Mouse (Mus musculus) limb, embryonic 13.5 days (tissue): ENCODE measurements at regions not wholly inside any gene's neighbourhood (a gene's known extent, or its start where the extent isn't known, plus 50 kb on each side); places are given as distances from the start of the nearest gene placed in this dataset.

Experiments
- ATAC-seq: fragments of 200-750 bp; cut with Nextera tagmentation; 2 replicates; pipeline ENCODE4 v1.8.0; 2017; ENCODE audit warnings: low read depth, moderate number of reproducible peaks, moderate TSS enrichment; ENCODE audit not compliant: low FRiP score
- H3K27ac ChIP-seq: fragments of 300-500 bp; sonication (generic); 2 replicates; pipeline ENCODE4 v1.5.1; 2015; ENCODE audit warnings: inconsistent platforms, mild to moderate bottlenecking, moderate library complexity
- H3K27me3 ChIP-seq: fragments of 300-500 bp; sonication (generic); 2 replicates; pipeline ENCODE4 v1.6.1; 2015; ENCODE audit warnings: mild to moderate bottlenecking, inconsistent platforms
- H3K36me3 ChIP-seq: fragments of 300-500 bp; sonication (generic); 2 replicates; pipeline ENCODE4 v1.6.1; 2015; ENCODE audit warnings: inconsistent platforms, mild to moderate bottlenecking, moderate library complexity
- H3K4me1 ChIP-seq: fragments of 300-500 bp; sonication (generic); 2 replicates; pipeline ENCODE4 v1.6.1; 2015; ENCODE audit warnings: inconsistent platforms
- H3K4me2 ChIP-seq: fragments of 300-500 bp; sonication (generic); replicated peaks from 2 replicates; pipeline ENCODE4 v1.6.1; 2015; ENCODE audit warnings: inconsistent platforms, mild to moderate bottlenecking, moderate library complexity
- H3K4me3 ChIP-seq: fragments of 300-500 bp; sonication (generic); 2 replicates; pipeline ENCODE4 v1.5.1; 2015; ENCODE audit warnings: moderate library complexity, mild to moderate bottlenecking, inconsistent platforms
- H3K9ac ChIP-seq: fragments of 300-500 bp; sonication (generic); 2 replicates; pipeline ENCODE4 v1.6.1; 2015; ENCODE audit warnings: mild to moderate bottlenecking, inconsistent platforms
- H3K9me3 ChIP-seq: fragments of 300-500 bp; sonication (generic); 2 replicates; pipeline ENCODE4 v1.6.1; 2016; ENCODE audit warnings: inconsistent platforms
- WGBS: fragments of 180-500 bp; shearing (Covaris S2); methylation state at CpG from one replicate; pipeline ENCODE4 v1.1.7; 2015; 5-methylcytosine and 5-hydroxymethylcytosine counted together

DNA sequence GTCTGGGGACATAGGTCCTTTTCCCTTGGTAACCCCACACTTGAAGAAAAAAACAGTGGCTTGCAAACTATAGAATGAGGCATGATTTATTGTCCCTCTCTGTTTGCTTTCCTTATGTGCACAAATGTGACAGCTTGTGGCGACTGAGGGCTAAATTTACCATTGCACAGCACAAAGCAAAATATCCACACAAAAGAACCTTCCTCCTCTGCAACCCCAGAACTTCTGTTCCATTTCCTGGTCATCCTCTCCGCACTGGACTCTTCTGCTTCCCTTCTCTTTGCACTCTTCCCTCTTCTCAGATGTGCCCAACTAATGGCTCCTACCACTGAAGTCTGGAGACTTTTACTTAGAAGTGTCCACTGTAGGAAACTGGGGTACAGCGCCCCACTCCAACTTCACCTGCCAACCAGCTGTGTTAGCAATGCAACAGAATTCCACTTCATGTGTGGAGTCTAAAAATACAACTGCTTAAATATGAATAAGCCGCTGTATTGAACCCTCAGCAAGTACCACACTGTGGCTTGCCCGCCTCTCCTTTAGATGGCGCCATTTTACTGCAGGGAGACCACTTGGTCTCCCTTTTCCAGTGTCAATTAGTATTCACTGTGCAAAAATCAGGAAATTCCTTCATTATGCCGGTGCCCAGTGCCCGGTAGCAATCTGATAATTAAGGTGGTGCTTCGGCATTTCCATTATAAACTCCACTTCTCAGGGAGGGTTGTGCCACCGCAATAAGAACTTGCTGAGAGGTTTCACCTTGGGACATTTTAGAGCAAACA lies 199.6 kb downstream of the Foxa2 start:
- ATAC-seq: no peak
- no peak overlapping the region for H3K4me2 ChIP-seq
- 29% methylated on average over 10 of the region's 10 CpGs for WGBS

GRCm38 (mm10) chr2:147845256-147845655 lies 201.5 kb downstream of the Foxa2 start:
- 58% methylated on average over 1 of the region's 1 CpGs for WGBS
- no peak for ATAC-seq

More for the DNA sequence above, 199.6 kb downstream of the Foxa2 start:
- Histone ChIP-seq H3K9ac (no peak overlapping the region), H3K9me3 (no peaks in the 10 kb centered on the region), H3K4me1 (no peaks in the 10 kb centered on the region), H3K27me3 (no peaks in the 10 kb centered on the region), H3K4me3 (no peak overlapping the region), H3K36me3 (no peaks in the 10 kb centered on the region), H3K27ac (no peak overlapping the region)

GRCm38 (mm10) chr2:147840936-147841335 lies 205.8 kb downstream of the Foxa2 start:
- H3K4me1 ChIP-seq: no peaks in the 10 kb centered on the region
- H3K9ac ChIP-seq: no peak overlapping the region
- WGBS: 90% methylated on average over 5 of the region's 5 CpGs
- no peak overlapping the region for H3K4me2 ChIP-seq
- H3K36me3 ChIP-seq: no peaks in the 10 kb centered on the region
- H3K4me3 ChIP-seq: no peak overlapping the region
- no peaks in the 10 kb centered on the region for H3K9me3 ChIP-seq
- H3K27me3 ChIP-seq: no peaks in the 10 kb centered on the region
- ATAC-seq: no peak
- H3K27ac ChIP-seq: no peak overlapping the region

More at GRCm38 (mm10) chr2:147845256-147845655, 201.5 kb downstream of the Foxa2 start:
- Histone ChIP-seq H3K4me2 (no peak overlapping the region), H3K9ac (no peak overlapping the region), H3K4me3 (no peak overlapping the region), H3K27ac (no peak overlapping the region), H3K27me3 (no peaks in the 10 kb centered on the region), H3K4me1 (no peaks in the 10 kb centered on the region), H3K36me3 (no peaks in the 10 kb centered on the region), H3K9me3 (no peaks in the 10 kb centered on the region)

- Histone ChIP-seq H3K27me3 (no peaks in the 10 kb centered on the region), H3K36me3 (no peaks in the 10 kb centered on the region), H3K27ac (no peak overlapping the region), H3K4me1 (no peaks in the 10 kb centered on the region), H3K4me3 (no peak overlapping the region), H3K4me2 (no peak overlapping the region), H3K9me3 (no peaks in the 10 kb centered on the region), H3K9ac (no peak overlapping the region)
- WGBS: 76% methylated on average over 4 of the region's 4 CpGs
- no peak for ATAC-seq
Observed at GRCm38 (mm10) chr2:147838613-147839012, 208.2 kb downstream of the Foxa2 start.

- WGBS: 26% methylated on average over 6 of the region's 6 CpGs
- no peak for ATAC-seq
- no peaks in the 10 kb centered on the region for H3K27me3 ChIP-seq
Observed at GRCm38 (mm10) chr2:147830551-147830950, 216.2 kb downstream of the Foxa2 start.

DNA sequence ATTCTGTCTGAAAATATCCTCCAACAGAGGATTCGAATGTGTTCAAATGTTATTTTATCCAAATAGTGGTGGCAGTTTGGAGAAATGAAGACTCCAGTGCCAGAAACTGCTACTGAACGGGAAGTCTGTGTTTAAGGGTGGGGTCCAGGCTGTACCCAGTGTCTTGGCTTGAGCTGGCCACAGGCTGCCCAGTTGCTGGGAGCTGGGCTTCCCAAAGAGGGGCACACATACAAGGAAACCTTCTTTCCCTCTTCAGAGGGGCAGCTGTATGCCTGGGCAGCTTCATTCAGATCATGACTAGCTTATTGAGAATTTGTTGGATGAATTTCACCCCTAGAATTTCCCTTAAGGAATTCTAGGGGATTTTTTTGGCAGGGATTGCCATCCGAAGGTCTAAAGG lies 229.8 kb downstream of the Foxa2 start:
- WGBS: 81% methylated on average over 3 of the region's 3 CpGs
- no peak overlapping the region for H3K4me3 ChIP-seq
- no peaks in the 10 kb centered on the region for H3K27me3 ChIP-seq
- H3K4me2 ChIP-seq: no peak overlapping the region
- H3K36me3 ChIP-seq: no peaks in the 10 kb centered on the region
- H3K4me1 ChIP-seq: no peaks in the 10 kb centered on the region
- no peak overlapping the region for H3K27ac ChIP-seq
- no peak for ATAC-seq
- H3K9ac ChIP-seq: no peak overlapping the region
- no peaks in the 10 kb centered on the region for H3K9me3 ChIP-seq

More at GRCm38 (mm10) chr2:147830551-147830950, 216.2 kb downstream of the Foxa2 start:
- Histone ChIP-seq H3K27ac (no peak overlapping the region), H3K4me1 (no peaks in the 10 kb centered on the region), H3K4me3 (no peak overlapping the region), H3K36me3 (no peaks in the 10 kb centered on the region), H3K4me2 (no peak overlapping the region), H3K9me3 (no peaks in the 10 kb centered on the region), H3K9ac (no peak overlapping the region)

DNA sequence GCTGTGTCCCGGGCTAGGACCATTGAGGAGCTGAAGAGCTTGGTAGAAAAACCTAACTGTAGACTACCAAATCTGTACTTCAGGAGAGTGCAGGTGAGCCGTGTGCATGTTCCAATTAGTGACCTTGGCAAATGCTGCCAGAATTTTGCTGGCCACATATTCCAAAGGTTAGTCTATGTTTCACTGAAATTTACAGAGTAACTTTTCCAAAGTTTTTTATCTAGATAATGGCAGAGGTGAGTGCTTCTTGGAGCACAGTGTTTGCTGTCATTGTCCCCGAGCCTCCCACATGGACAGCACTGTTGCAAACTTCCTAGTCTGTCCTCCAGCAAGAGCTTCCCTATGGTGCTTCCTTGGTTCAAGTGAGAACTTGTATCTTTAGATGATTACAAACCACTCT lies 232.5 kb downstream of the Foxa2 start:
- ATAC-seq: no peak
- no peaks in the 10 kb centered on the region for H3K9me3 ChIP-seq
- no peak overlapping the region for H3K27ac ChIP-seq
- no peaks in the 10 kb centered on the region for H3K27me3 ChIP-seq
- no peak overlapping the region for H3K4me2 ChIP-seq
- H3K4me3 ChIP-seq: no peak overlapping the region
- H3K9ac ChIP-seq: no peak overlapping the region
- H3K4me1 ChIP-seq: no peaks in the 10 kb centered on the region
- H3K36me3 ChIP-seq: no peaks in the 10 kb centered on the region
- 83% methylated on average over 3 of the region's 3 CpGs for WGBS

DNA sequence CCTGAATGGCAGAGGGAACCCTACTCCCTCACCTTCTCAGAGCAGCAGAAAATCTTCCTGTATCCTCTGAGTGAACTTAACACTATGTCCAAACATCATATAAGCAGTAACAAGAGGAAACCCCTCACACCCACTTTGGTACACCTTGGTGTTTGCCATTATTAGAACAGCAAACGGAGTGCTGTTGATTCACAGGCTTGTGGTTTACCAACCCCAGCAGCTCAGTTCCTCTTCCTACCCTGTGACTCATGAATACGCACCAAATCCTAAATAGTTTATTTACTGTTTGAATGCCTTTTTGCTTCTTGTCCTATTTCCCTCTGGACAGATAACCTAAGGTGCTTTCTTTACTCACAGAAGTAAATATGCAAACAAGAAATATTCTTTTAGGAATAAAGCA lies 233.3 kb downstream of the Foxa2 start:
- 83% methylated on average over 2 of the region's 2 CpGs for WGBS
- H3K36me3 ChIP-seq: no peaks in the 10 kb centered on the region
- H3K9ac ChIP-seq: no peak overlapping the region
- no peak overlapping the region for H3K4me2 ChIP-seq
- no peak overlapping the region for H3K27ac ChIP-seq
- no peak for ATAC-seq
- H3K27me3 ChIP-seq: peaks cover 7% of the 10 kb centered on the region; the same call in 1 of the 2 replicates
- H3K9me3 ChIP-seq: no peaks in the 10 kb centered on the region
- H3K4me1 ChIP-seq: no peaks in the 10 kb centered on the region
- H3K4me3 ChIP-seq: no peak overlapping the region

DNA sequence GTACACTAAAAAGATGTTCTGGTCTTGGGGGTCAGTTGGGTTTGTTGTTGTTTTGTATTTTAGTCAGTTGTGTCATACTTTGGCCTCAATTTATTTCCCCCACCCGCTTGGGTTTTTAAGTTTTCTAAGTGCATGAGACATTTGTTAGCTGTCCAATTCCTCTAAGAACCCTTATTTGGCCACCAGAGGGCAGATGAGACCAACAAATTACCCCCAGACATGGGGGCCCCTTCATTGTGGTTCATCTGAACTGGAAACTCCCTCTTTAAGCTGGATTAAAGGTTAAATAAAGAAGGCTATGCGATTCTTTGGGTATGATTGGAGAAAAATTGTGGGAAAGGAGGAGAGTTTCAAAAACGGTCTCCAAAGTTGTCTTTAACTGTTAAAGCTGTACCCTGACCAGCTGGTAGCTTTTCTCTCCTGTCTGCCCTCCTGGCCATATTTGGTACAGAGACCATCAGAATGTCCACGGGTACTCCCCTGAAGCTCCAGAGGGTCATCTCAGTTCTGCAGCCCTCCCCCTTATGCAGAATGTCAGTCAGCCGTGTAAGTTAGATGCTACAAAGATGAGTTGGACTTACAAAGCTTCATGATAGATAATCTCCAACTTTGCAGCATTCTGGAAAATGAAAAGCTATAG lies 238.6 kb downstream of the Foxa2 start:
- Histone ChIP-seq H3K9me3 (no peaks in the 10 kb centered on the region), H3K4me3 (no peak overlapping the region), H3K4me2 (no peak overlapping the region), H3K36me3 (no peaks in the 10 kb centered on the region), H3K9ac (no peak overlapping the region), H3K4me1 (no peaks in the 10 kb centered on the region), H3K27me3 (peaks cover 33% of the 10 kb centered on the region; the same call in 1 of the 2 replicates), H3K27ac (no peak overlapping the region)
- 43% methylated on average over 5 of the region's 5 CpGs for WGBS
- ATAC-seq: no peak

DNA sequence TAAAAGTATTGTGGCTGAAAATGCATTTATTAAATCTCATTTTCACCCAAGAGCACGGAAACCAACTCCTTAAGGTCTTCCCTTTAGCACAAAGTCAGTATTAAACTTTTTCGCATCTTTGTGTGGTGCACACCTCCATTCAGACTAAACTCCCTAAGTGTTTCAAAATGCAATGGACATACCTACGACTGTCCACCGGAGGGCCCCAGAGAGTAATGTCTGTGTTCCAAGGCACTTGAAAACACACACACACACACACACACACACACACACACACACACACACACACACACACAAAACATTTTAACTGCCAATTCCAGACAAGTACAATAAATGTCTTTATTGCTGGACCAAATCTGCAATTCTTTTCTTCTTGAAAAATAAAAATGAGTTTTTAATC lies 243.7 kb downstream of the Foxa2 start:
- H3K36me3 ChIP-seq: no peaks in the 10 kb centered on the region
- H3K4me2 ChIP-seq: no peak overlapping the region
- peaks cover 27% of the 10 kb centered on the region; the same call in 1 of the 2 replicates for H3K27me3 ChIP-seq
- no peaks in the 10 kb centered on the region for H3K4me1 ChIP-seq
- no peak overlapping the region for H3K4me3 ChIP-seq
- no peak for ATAC-seq
- no peaks in the 10 kb centered on the region for H3K9me3 ChIP-seq
- H3K27ac ChIP-seq: no peak overlapping the region
- no peak overlapping the region for H3K9ac ChIP-seq
- WGBS: 23% methylated on average over 4 of the region's 4 CpGs

- WGBS: 76% methylated on average over 8 of the region's 8 CpGs
- no peak overlapping the region for H3K4me2 ChIP-seq
- H3K4me3 ChIP-seq: no peak overlapping the region
- H3K4me1 ChIP-seq: no peaks in the 10 kb centered on the region
- no peak overlapping the region for H3K27ac ChIP-seq
- peaks cover 21% of the 10 kb centered on the region for H3K27me3 ChIP-seq
- no peak for ATAC-seq
- H3K36me3 ChIP-seq: no peaks in the 10 kb centered on the region
- H3K9ac ChIP-seq: no peak overlapping the region
- no peaks in the 10 kb centered on the region for H3K9me3 ChIP-seq
Observed at GRCm38 (mm10) chr2:147791434-147791833, 255.3 kb downstream of the Foxa2 start.

DNA sequence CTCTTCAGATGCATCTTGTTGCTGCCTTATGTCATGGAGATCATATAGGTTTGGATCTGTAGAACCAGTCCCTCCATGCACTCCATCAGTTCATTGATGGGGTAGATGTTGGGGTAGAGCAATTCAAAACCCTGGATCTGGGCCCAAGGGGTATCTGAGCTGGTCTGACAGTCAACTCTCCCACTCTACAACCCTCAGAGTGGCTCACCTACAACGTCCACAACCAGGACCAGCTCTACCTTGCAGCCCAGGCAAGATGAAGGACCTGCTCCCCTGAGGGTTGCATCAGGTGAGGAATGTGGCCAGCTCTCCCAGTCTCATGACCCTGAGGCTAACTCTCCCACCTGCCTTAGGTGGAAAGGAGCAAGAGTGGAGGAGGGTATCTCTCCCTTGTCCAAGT lies 256.9 kb downstream of the Foxa2 start:
- H3K27me3 ChIP-seq: peaks cover 17% of the 10 kb centered on the region
- H3K27ac ChIP-seq: no peak overlapping the region
- H3K9ac ChIP-seq: no peak overlapping the region
- H3K36me3 ChIP-seq: no peaks in the 10 kb centered on the region
- no peak overlapping the region for H3K4me3 ChIP-seq
- H3K4me2 ChIP-seq: no peak overlapping the region
- 82% methylated on average over 1 of the region's 1 CpGs for WGBS
- no peak for ATAC-seq
- no peaks in the 10 kb centered on the region for H3K9me3 ChIP-seq
- H3K4me1 ChIP-seq: no peaks in the 10 kb centered on the region
